In the genomic region with DNA sequence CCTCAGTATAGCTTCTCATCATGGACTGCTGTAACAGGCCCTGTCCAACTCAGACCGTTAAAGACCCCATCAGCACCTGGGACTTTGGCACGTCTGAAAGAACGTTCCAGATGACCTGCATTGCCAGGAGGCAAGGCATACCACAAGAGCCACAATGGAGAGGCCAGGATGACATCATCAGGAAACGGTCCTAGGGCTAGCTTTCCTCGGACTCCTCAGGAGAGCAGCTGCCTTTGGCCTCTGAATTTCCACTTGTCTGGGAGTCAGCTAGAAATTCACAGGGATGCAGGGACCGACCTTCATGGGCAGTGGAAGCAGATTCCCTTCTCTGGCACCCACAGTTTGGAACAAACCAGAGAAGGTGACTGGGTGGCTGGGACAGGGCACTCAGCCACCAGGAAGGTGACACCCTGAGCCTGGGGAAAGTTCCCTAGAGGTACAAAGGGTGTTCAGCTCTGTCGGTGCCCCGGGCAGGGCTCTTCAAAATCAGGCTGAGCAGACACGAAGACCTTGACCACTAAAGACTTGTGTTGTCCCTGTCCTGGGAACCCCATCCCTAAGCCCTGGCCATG, we compare ENCODE assay signal across 9 mouse cellular contexts. TPM values are rescaled to one million over a fixed set of nuclear protein-coding genes. Genes with fewer than 3 reads are reported as not detected.
DNase-seq lines count a peak whose midpoint lies in the region; ATAC-seq lines count a peak whose summit lies in the region.
"Had no signal": no experiment of that assay in that cellular context is flagged by ENCODE, and none has a peak within 500 bp of the region (broad histone marks: within the 10 kb centered on the region; RNA-seq: fewer than 3 reads in every experiment).

No protein-coding gene starts in this region.

- H3K4me3 ChIP-seq in heart, embryonic 12.5 days, result no peak overlapping the region
- H3K4me3 ChIP-seq in stomach, embryonic 16.5 days (replicated peaks; ENCODE audit: low read length), result no peak overlapping the region

- no peaks in the 10 kb centered on the region for H3K9me3 ChIP-seq in heart, embryonic 12.5 days (replicated peaks)
- no peaks in the 10 kb centered on the region for H3K9me3 ChIP-seq in stomach, embryonic 16.5 days (replicated peaks; ENCODE audit: control insufficient read depth, low read length)

- H3K4me1 ChIP-seq in heart, embryonic 12.5 days (replicated peaks), result peaks cover 88% of the 10 kb centered on the region
- peaks cover 84% of the 10 kb centered on the region for H3K4me1 ChIP-seq in stomach, embryonic 16.5 days (ENCODE audit: control insufficient read depth, insufficient read depth, low read length)

- H3K27ac ChIP-seq in heart, embryonic 12.5 days (ENCODE audit: poor library complexity, severe bottlenecking), result peak overlapping the region; percentile 64
- H3K27ac ChIP-seq in stomach, embryonic 16.5 days (ENCODE audit: low read length), result peak overlapping the region; percentile 74
- H3K27ac ChIP-seq: liver, embryonic 14.5 days had no signal

- H3K27me3 ChIP-seq in heart, embryonic 12.5 days (replicated peaks), result no peaks in the 10 kb centered on the region
- no peaks in the 10 kb centered on the region for H3K27me3 ChIP-seq in stomach, embryonic 16.5 days (ENCODE audit: control insufficient read depth, insufficient read depth, low read length)

- DNase-seq in 3134 (ENCODE audit: extremely low read depth, insufficient read length, low spot score), result peak; percentile 48
- DNase-seq in Muller cell, postnatal 12 days (ENCODE audit: inconsistent ontology term), result peak; percentile 85
- peak; percentile 58 to 72 for DNase-seq in kidney, postnatal 36 days
- no peak for DNase-seq in spleen, postnatal 4 days (ENCODE audit: low spot score in 2 of 2)
- no peak for DNase-seq in yolk sac, embryonic 10.5 days (ENCODE audit: low spot score)
- DNase-seq in right cerebral cortex, postnatal 14 days, result no peak

- no peak overlapping the region for H3K4me2 ChIP-seq in heart, embryonic 12.5 days
- H3K4me2 ChIP-seq in stomach, embryonic 16.5 days (ENCODE audit: low read depth, low read length), result no peak overlapping the region

- H3K9ac ChIP-seq in heart, embryonic 12.5 days, result 0 out of 2 replicates have a peak overlapping the region, but pooled peaks have one; percentile 19
- peak overlapping the region; percentile 47 for H3K9ac ChIP-seq in stomach, embryonic 16.5 days (ENCODE audit: low read length)
- H3K9ac ChIP-seq: liver, embryonic 14.5 days had no signal

- no peak for ATAC-seq in heart, embryonic 12.5 days (ENCODE audit: insufficient number of reproducible peaks, low FRiP score)
- no peak for ATAC-seq in stomach, embryonic 16.5 days (ENCODE audit: insufficient read depth, low FRiP score)

- WGBS in heart, embryonic 12.5 days, result 42% methylated on average over 9 of the region's 9 CpGs
- 59% methylated on average over 9 of the region's 9 CpGs for WGBS in stomach, embryonic 16.5 days

- H3K36me3 ChIP-seq in heart, embryonic 12.5 days, result no peaks in the 10 kb centered on the region
- H3K36me3 ChIP-seq in stomach, embryonic 16.5 days (ENCODE audit: control insufficient read depth, insufficient read depth, low read length), result no peaks in the 10 kb centered on the region

RNA-seq across cellular contexts. Expression of gene Tpcn1, which starts 21.7 kb away (rescaled TPM):
- 17.1 and 17.3 TPM in 2 replicates for polyA plus RNA-seq in heart, embryonic 12.5 days (2016; fragmentation: Nextera tagmentation; extraction: Ambion mirVana)
- polyA plus RNA-seq in stomach, embryonic 16.5 days (2015; fragmentation: Nextera tagmentation; extraction: Ambion mirVana), result 21.5 and 23.8 TPM in 2 replicates

RNA-seq across cellular contexts. Expression of gene Iqcd, which starts 22.0 kb away (rescaled TPM):
- 0.19 and 0.33 TPM in 2 replicates for polyA plus RNA-seq in heart, embryonic 12.5 days (2016; fragmentation: Nextera tagmentation; extraction: Ambion mirVana)
- 0.34 and 0.67 TPM in 2 replicates for polyA plus RNA-seq in stomach, embryonic 16.5 days (2015; fragmentation: Nextera tagmentation; extraction: Ambion mirVana)

RNA-seq across cellular contexts. Expression of gene Rita1, which starts 45.6 kb away (rescaled TPM):
- 9.1 and 10.8 TPM in 2 replicates for polyA plus RNA-seq in heart, embryonic 12.5 days (2016; fragmentation: Nextera tagmentation; extraction: Ambion mirVana)
- 13.4 and 13.5 TPM in 2 replicates for polyA plus RNA-seq in stomach, embryonic 16.5 days (2015; fragmentation: Nextera tagmentation; extraction: Ambion mirVana)

RNA-seq across cellular contexts. Expression of gene Ddx54, which starts 45.8 kb away (rescaled TPM):
- polyA plus RNA-seq in heart, embryonic 12.5 days (2016; fragmentation: Nextera tagmentation; extraction: Ambion mirVana), result 38.7 and 38.8 TPM in 2 replicates
- polyA plus RNA-seq in stomach, embryonic 16.5 days (2015; fragmentation: Nextera tagmentation; extraction: Ambion mirVana), result 41.9 and 45.6 TPM in 2 replicates

RNA-seq across cellular contexts. Expression of gene Slc8b1, which starts 55.8 kb away (rescaled TPM):
- polyA plus RNA-seq in heart, embryonic 12.5 days (2016; fragmentation: Nextera tagmentation; extraction: Ambion mirVana), result 4.3 and 4.5 TPM in 2 replicates
- polyA plus RNA-seq in stomach, embryonic 16.5 days (2015; fragmentation: Nextera tagmentation; extraction: Ambion mirVana), result 8.6 and 9.2 TPM in 2 replicates

Comparison
In these comparisons a context has a peak if more than half of its experiments do, and no peak if none do; other contexts are left out.
1. DNase-seq: peak in 3134 (single experiment), Muller cell, postnatal 12 days (single experiment) and kidney, postnatal 36 days (2 of 2); none in spleen, postnatal 4 days (0 of 2), yolk sac, embryonic 10.5 days (single experiment) and right cerebral cortex, postnatal 14 days (single experiment).